ENCODE assay signal across 28 mouse cellular contexts in genomic region chr10:92103887-92104286, GRCm38 (mm10).
DNase-seq lines count a peak whose midpoint lies in the region; ATAC-seq and TF ChIP-seq lines count a peak whose summit lies in the region.
"Had no signal": no experiment of that assay in that cellular context is flagged by ENCODE, and none has a peak within 500 bp of the region (broad histone marks: within the 10 kb centered on the region; RNA-seq: fewer than 3 reads in every experiment).

No protein-coding gene starts in this region.

- no peak for TF ChIP-seq CTCF in lung, postnatal 0 days (IDR thresholded peaks at IDR 0.05)

- no peak for ATAC-seq in heart, embryonic 13.5 days (ENCODE audit: extremely low read depth, insufficient number of reproducible peaks, low FRiP score, low TSS enrichment)
- ATAC-seq in hindbrain, embryonic 14.5 days (ENCODE audit: low FRiP score): no peak
- ATAC-seq in midbrain, embryonic 16.5 days: no peak; the same call in 1 of the 2 replicates
- ATAC-seq in lung, postnatal 0 days: no peak
- ATAC-seq in cerebellum, adult (ENCODE audit: insufficient number of reproducible peaks, low FRiP score, low TSS enrichment): no peak
- ATAC-seq: activated CD4-positive, CD25-positive, alpha-beta regulatory T cell, adult 4 months; inflammation-experienced regulatory T-cells, adult 6 months; liver, embryonic 12.5 days had no signal

- H3K9me3 ChIP-seq in heart, embryonic 13.5 days: no peaks in the 10 kb centered on the region
- no peaks in the 10 kb centered on the region for H3K9me3 ChIP-seq in hindbrain, embryonic 14.5 days (ENCODE audit: control insufficient read depth, low read length)
- no peaks in the 10 kb centered on the region for H3K9me3 ChIP-seq in midbrain, embryonic 10.5 days (replicated peaks)
- H3K9me3 ChIP-seq in midbrain, embryonic 16.5 days (replicated peaks; ENCODE audit: control insufficient read depth, low read length, poor library complexity, severe bottlenecking): no peaks in the 10 kb centered on the region
- H3K9me3 ChIP-seq in lung, postnatal 0 days (ENCODE audit: low read length): no peaks in the 10 kb centered on the region
- H3K9me3 ChIP-seq: embryonic facial prominence, embryonic 15.5 days; heart, embryonic 10.5 days; limb, embryonic 13.5 days; liver, embryonic 12.5 days; stomach, embryonic 15.5 days had no signal

- H3K4me3 ChIP-seq in heart, embryonic 13.5 days: no peak overlapping the region
- H3K4me3 ChIP-seq in hindbrain, embryonic 14.5 days (replicated peaks; ENCODE audit: low read length): no peak overlapping the region
- no peak overlapping the region for H3K4me3 ChIP-seq in midbrain, embryonic 10.5 days
- H3K4me3 ChIP-seq in midbrain, embryonic 16.5 days (ENCODE audit: low read depth, low read length): no peak overlapping the region
- no peak overlapping the region for H3K4me3 ChIP-seq in lung, postnatal 0 days (ENCODE audit: low read depth, low read length)
- H3K4me3 ChIP-seq: embryonic facial prominence, embryonic 15.5 days; gastrocnemius, adult 2 months; heart, embryonic 10.5 days; layer of hippocampus, adult 2 months; limb, embryonic 13.5 days; liver, embryonic 12.5 days; stomach, embryonic 15.5 days had no signal

- no peak for DNase-seq in heart, postnatal 25 days (ENCODE audit: low spot score)
- no peak for DNase-seq in hindbrain, embryonic 14.5 days (ENCODE audit: low spot score)
- no peak for DNase-seq in midbrain, embryonic 10.5 days (ENCODE audit: low spot score)
- no peak for DNase-seq in kidney, adult 18-20 months
- DNase-seq in lung, postnatal 0 days (ENCODE audit: low spot score): no peak
- DNase-seq: adrenal gland, postnatal 14 days; cerebellum, adult 11 months; cerebellum, adult 9-11 months; gastrocnemius, adult 2 months; heart, postnatal 14 days; kidney, postnatal 25 days; layer of hippocampus, postnatal 36 days; lung, adult 18-20 months; lung, postnatal 14 days; right cerebral cortex, adult 18-20 months; right cerebral cortex, postnatal 4 days; thymus, postnatal 25 days had no signal

- H3K27ac ChIP-seq in heart, embryonic 13.5 days (replicated peaks): no peak overlapping the region
- H3K27ac ChIP-seq in hindbrain, embryonic 14.5 days: peak overlapping the region; percentile 72
- peak overlapping the region; percentile 49; the same call in 1 of the 2 replicates for H3K27ac ChIP-seq in midbrain, embryonic 10.5 days (replicated peaks)
- H3K27ac ChIP-seq in midbrain, embryonic 16.5 days (ENCODE audit: low read length): peak overlapping the region; percentile 40
- H3K27ac ChIP-seq in lung, postnatal 0 days (ENCODE audit: low read length): no peak overlapping the region
- H3K27ac ChIP-seq: embryonic facial prominence, embryonic 15.5 days; gastrocnemius, adult 2 months; heart, embryonic 10.5 days; layer of hippocampus, adult 2 months; limb, embryonic 13.5 days; liver, embryonic 12.5 days; stomach, embryonic 15.5 days had no signal

- no peak overlapping the region for H3K9ac ChIP-seq in heart, embryonic 13.5 days
- H3K9ac ChIP-seq in hindbrain, embryonic 14.5 days: 0 out of 2 replicates have a peak overlapping the region, but pooled peaks have one; percentile 14
- H3K9ac ChIP-seq in midbrain, embryonic 16.5 days (ENCODE audit: low read depth, low read length): no peak overlapping the region; the same call in 1 of the 2 replicates
- H3K9ac ChIP-seq in lung, postnatal 0 days (replicated peaks; ENCODE audit: low read depth): no peak overlapping the region
- H3K9ac ChIP-seq: embryonic facial prominence, embryonic 15.5 days; limb, embryonic 13.5 days; liver, embryonic 12.5 days; stomach, embryonic 15.5 days had no signal

- H3K27me3 ChIP-seq in heart, embryonic 13.5 days (replicated peaks): no peaks in the 10 kb centered on the region
- H3K27me3 ChIP-seq in hindbrain, embryonic 14.5 days (ENCODE audit: control insufficient read depth, insufficient read depth, low read length): no peaks in the 10 kb centered on the region
- H3K27me3 ChIP-seq in midbrain, embryonic 10.5 days (ENCODE audit: low read depth, poor library complexity, severe bottlenecking): no peaks in the 10 kb centered on the region
- H3K27me3 ChIP-seq in midbrain, embryonic 16.5 days (ENCODE audit: control insufficient read depth, insufficient read depth, low read depth, low read length): no peaks in the 10 kb centered on the region
- H3K27me3 ChIP-seq in lung, postnatal 0 days (replicated peaks; ENCODE audit: insufficient read depth, low read length): no peaks in the 10 kb centered on the region
- H3K27me3 ChIP-seq: embryonic facial prominence, embryonic 15.5 days; limb, embryonic 13.5 days; liver, embryonic 12.5 days; stomach, embryonic 15.5 days had no signal

- no peak for TF ChIP-seq EP300 in lung, postnatal 0 days (IDR thresholded peaks at IDR 0.05)

- H3K4me2 ChIP-seq in heart, embryonic 13.5 days: peak overlapping the region; percentile 28; the same call in 1 of the 2 replicates
- H3K4me2 ChIP-seq in hindbrain, embryonic 14.5 days (replicated peaks): no peak overlapping the region
- no peak overlapping the region for H3K4me2 ChIP-seq in midbrain, embryonic 16.5 days (ENCODE audit: low read length)
- H3K4me2 ChIP-seq in lung, postnatal 0 days (replicated peaks; ENCODE audit: low read depth, low read length): no peak overlapping the region
- H3K4me2 ChIP-seq: embryonic facial prominence, embryonic 15.5 days; limb, embryonic 13.5 days; liver, embryonic 12.5 days; stomach, embryonic 15.5 days had no signal

- H3K36me3 ChIP-seq in heart, embryonic 13.5 days: no peaks in the 10 kb centered on the region
- peaks cover 30% of the 10 kb centered on the region for H3K36me3 ChIP-seq in hindbrain, embryonic 14.5 days (replicated peaks; ENCODE audit: control insufficient read depth, insufficient read depth)
- H3K36me3 ChIP-seq in midbrain, embryonic 10.5 days: peaks cover 39% of the 10 kb centered on the region
- peaks cover 4% of the 10 kb centered on the region; the same call in 1 of the 2 replicates for H3K36me3 ChIP-seq in midbrain, embryonic 16.5 days (ENCODE audit: control insufficient read depth, insufficient read depth, low read length)
- no peaks in the 10 kb centered on the region for H3K36me3 ChIP-seq in lung, postnatal 0 days (ENCODE audit: insufficient read depth, low read length)
- H3K36me3 ChIP-seq: embryonic facial prominence, embryonic 15.5 days; heart, embryonic 10.5 days; limb, embryonic 13.5 days; liver, embryonic 12.5 days; stomach, embryonic 15.5 days had no signal

- 0 out of 2 replicates have a peak, but pooled peaks cover 3% of the 10 kb centered on the region for H3K4me1 ChIP-seq in heart, embryonic 13.5 days
- peaks cover 18% of the 10 kb centered on the region for H3K4me1 ChIP-seq in hindbrain, embryonic 14.5 days (replicated peaks; ENCODE audit: control insufficient read depth, insufficient read depth, low read length)
- H3K4me1 ChIP-seq in midbrain, embryonic 10.5 days: peaks cover 52% of the 10 kb centered on the region
- H3K4me1 ChIP-seq in midbrain, embryonic 16.5 days (ENCODE audit: control insufficient read depth, insufficient read depth, low read length): peaks cover 22% of the 10 kb centered on the region; the same call in 1 of the 2 replicates
- H3K4me1 ChIP-seq in lung, postnatal 0 days (ENCODE audit: insufficient read depth, low read depth, low read length): no peaks in the 10 kb centered on the region
- H3K4me1 ChIP-seq: embryonic facial prominence, embryonic 15.5 days; limb, embryonic 13.5 days; liver, embryonic 12.5 days; stomach, embryonic 15.5 days had no signal

- intact Hi-C loops in heart, postnatal 25 days (cut with DNase I): no loop called here

- WGBS in heart, embryonic 13.5 days: 21% methylated on average over 9 of the region's 9 CpGs
- 36% methylated on average over 9 of the region's 9 CpGs for WGBS in hindbrain, embryonic 14.5 days
- WGBS in midbrain, embryonic 10.5 days: 74% methylated on average over 9 of the region's 9 CpGs
- 34% methylated on average over 9 of the region's 9 CpGs for WGBS in midbrain, embryonic 16.5 days
- WGBS in lung, postnatal 0 days: 35% methylated on average over 9 of the region's 9 CpGs

Comparison
In these comparisons a context has a peak if more than half of its experiments do, and no peak if none do; other contexts are left out.
1. H3K27ac ChIP-seq: peak in hindbrain, embryonic 14.5 days (single experiment), midbrain, embryonic 10.5 days (single experiment) and midbrain, embryonic 16.5 days (single experiment); none in heart, embryonic 13.5 days (single experiment) and lung, postnatal 0 days (single experiment).